Mouse (Mus musculus): ENCODE data around the gene Ak6. TPM values are rescaled to one million over a fixed set of nuclear protein-coding genes. Genes with fewer than 3 reads are reported as not detected.

Gene Ak6
- 230 and 262 TPM in 2 replicates for polyA plus RNA-seq (2015; fragmentation: Nextera tagmentation; extraction: Ambion mirVana)

DNA sequence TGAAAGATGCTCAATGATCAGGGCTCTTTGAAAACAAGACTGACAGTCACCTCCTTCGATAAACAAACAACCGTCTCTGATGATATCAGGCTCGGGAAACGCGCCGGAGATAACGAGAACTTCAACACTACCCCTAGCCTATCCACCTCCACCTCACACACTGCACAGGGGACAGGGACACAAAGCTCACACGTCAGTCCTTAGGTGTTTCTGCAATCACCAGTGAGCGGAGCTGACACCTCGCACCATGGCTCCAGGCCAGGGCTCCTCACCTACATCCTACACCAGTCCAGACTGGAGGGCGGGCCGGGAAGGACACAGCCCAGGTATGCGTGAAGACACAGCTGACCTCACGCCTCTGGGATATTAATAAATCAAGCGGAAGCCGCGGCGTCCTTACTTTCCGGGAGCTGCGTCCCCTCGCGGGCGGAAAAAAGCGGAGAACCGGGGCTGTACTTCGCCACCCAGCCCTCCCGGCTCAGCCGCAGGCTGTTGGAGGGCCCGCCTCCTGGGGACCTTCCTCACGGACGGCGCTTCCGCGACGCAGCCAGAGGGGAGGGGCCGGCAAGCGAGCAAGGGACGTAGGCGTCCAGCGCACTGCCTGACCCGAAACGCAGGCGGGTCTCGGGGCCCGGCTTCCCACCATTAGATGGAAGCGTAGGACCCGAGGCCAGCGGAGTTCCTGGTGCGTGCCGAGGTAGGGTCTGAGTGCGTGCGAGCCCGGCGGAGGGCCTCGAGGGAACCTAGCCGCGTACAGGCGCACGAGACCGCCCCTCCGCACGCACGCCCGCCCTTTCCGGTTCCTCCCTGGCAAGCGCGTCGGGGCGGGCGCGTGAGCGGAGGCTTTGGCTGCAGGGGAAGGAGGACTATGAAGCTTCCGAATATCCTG lies at the start of gene Ak6, which contains the start of gene Rad17:
Gene Ak6 (plus strand): TSS at position 430 of the 889 bp plus-strand sequence.
Gene Rad17 (minus strand): TSS at position 502 of the 889 bp plus-strand sequence.
- H3K27ac ChIP-seq (replicated peaks): peak within 1 kb of the TSS; percentile 94
- peak within 1 kb of the TSS; percentile 96 for H3K9ac ChIP-seq
- no peaks in the 10 kb centered on the region for H3K9me3 ChIP-seq
- peaks cover 37% of the 10 kb centered on the region for H3K36me3 ChIP-seq
- H3K4me1 ChIP-seq: peaks cover 11% of the 10 kb centered on the region
- ATAC-seq (ENCODE audit: extremely low read depth, insufficient number of reproducible peaks, low FRiP score, low TSS enrichment): peak; percentile 93
- under 1% methylated on average over 73 of the region's 73 CpGs for WGBS
- no peaks in the 10 kb centered on the region for H3K27me3 ChIP-seq (replicated peaks)
- peak within 1 kb of the TSS; percentile 95 for H3K4me2 ChIP-seq
- peak within 1 kb of the TSS; percentile 85 for H3K4me3 ChIP-seq

GRCm38 (mm10) chr13:100601034-100601433 lies 49.7 kb upstream of the Ak6 start:
- Histone ChIP-seq H3K4me1 (no peaks in the 10 kb centered on the region), H3K4me2 (peak overlapping the region; percentile 36), H3K27ac (replicated peaks) (0 out of 2 replicates have a peak overlapping the region, but pooled peaks have one; percentile 25), H3K9ac (no peak overlapping the region), H3K9me3 (no peaks in the 10 kb centered on the region), H3K27me3 (replicated peaks) (no peaks in the 10 kb centered on the region), H3K36me3 (peaks cover 5% of the 10 kb centered on the region; the same call in 1 of the 2 replicates), H3K4me3 (peak overlapping the region; percentile 25; the same call in 1 of the 2 replicates)
- no peak for ATAC-seq (ENCODE audit: extremely low read depth, insufficient number of reproducible peaks, low FRiP score, low TSS enrichment)
- 26% methylated on average over 8 of the region's 8 CpGs for WGBS

DNA sequence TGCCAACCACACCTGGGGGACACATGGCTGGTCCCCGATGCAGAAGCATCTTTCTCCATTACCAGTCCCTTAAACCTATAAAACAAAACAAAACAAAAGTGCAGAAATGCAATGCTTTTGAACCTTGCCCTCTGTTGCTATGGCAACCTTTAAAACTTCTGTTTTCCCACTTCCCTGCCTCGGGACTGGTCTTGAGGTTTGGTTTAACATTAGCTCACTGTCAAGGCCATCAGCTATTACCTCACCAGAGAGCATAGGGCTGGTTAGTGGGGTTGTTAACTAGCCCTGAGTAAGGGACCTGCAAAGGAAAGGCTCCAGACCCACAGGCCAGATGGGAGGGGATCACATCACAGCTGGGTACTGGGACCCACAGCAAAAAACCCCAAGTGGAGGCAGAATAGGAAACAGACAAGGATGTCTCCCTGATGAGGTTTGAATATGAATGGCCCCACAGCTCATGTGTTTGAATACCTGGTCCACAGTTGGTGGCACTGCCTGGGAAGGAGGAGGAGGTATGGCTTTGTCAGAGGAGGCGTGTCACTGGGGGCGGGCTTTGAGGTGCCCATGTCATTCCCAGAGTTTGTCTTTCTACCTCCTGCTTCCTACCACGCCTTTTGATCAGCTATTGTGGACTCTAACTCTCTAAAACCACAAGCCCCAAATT lies 48.4 kb upstream of the Ak6 start:
- Histone ChIP-seq H3K36me3 (no peaks in the 10 kb centered on the region), H3K4me2 (no peak overlapping the region), H3K9me3 (no peaks in the 10 kb centered on the region), H3K27ac (replicated peaks) (no peak overlapping the region), H3K4me1 (no peaks in the 10 kb centered on the region), H3K4me3 (no peak overlapping the region), H3K27me3 (replicated peaks) (no peaks in the 10 kb centered on the region), H3K9ac (no peak overlapping the region)
- no peak for ATAC-seq (ENCODE audit: extremely low read depth, insufficient number of reproducible peaks, low FRiP score, low TSS enrichment)
- 68% methylated on average over 5 of the region's 5 CpGs for WGBS

DNA sequence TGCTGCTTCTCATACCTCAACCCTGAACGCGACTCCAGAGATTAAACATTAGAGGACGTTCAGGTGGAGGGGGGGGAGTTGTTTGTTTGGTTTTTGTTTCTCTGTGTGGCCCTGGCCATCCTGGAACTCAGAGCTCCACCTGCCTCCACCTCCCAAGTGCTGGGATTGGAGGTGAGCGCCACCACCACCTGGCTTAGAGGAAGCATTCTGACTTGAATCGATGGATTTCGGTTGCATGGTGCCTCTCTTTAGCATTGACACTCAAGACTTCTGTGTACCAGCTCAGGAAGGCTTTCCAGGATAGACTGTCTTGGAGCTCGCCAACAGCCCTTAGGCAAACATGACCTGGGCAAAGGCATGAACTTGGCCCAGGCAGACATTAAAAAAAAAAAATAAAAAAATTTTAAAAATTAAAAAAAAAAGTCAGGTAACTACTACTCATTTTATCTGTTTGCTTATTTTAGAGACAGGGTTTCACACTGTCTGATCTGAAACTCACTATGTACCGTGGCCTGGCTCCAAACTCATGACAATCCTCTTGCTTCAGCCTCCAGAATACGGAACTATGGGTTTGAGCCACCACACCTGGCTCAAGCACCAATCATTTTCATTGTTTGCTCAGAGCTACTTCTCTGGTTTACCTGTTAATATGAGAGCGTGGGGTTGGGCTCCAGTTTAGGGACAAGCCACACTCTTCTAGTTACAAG lies 47.6 kb upstream of the Ak6 start:
- H3K27ac ChIP-seq (replicated peaks): no peak overlapping the region
- no peak for ATAC-seq (ENCODE audit: extremely low read depth, insufficient number of reproducible peaks, low FRiP score, low TSS enrichment)
- 79% methylated on average over 10 of the region's 10 CpGs for WGBS
- H3K4me3 ChIP-seq: no peak overlapping the region
- no peaks in the 10 kb centered on the region for H3K27me3 ChIP-seq (replicated peaks)
- peaks cover 6% of the 10 kb centered on the region; the same call in 1 of the 2 replicates for H3K36me3 ChIP-seq
- H3K4me1 ChIP-seq: no peaks in the 10 kb centered on the region
- H3K4me2 ChIP-seq: no peak overlapping the region
- H3K9me3 ChIP-seq: 0 out of 2 replicates have a peak, but pooled peaks cover 6% of the 10 kb centered on the region
- H3K9ac ChIP-seq: no peak overlapping the region

- no peaks in the 10 kb centered on the region for H3K4me1 ChIP-seq
- no peak for ATAC-seq (ENCODE audit: extremely low read depth, insufficient number of reproducible peaks, low FRiP score, low TSS enrichment)
- no peak overlapping the region for H3K9ac ChIP-seq
- 0 out of 2 replicates have a peak, but pooled peaks cover 7% of the 10 kb centered on the region for H3K9me3 ChIP-seq
- H3K36me3 ChIP-seq: peaks cover 6% of the 10 kb centered on the region; the same call in 1 of the 2 replicates
- no peak overlapping the region for H3K4me2 ChIP-seq
- H3K4me3 ChIP-seq: no peak overlapping the region
- no peak overlapping the region for H3K27ac ChIP-seq (replicated peaks)
- 84% methylated on average over 11 of the region's 11 CpGs for WGBS
- no peaks in the 10 kb centered on the region for H3K27me3 ChIP-seq (replicated peaks)
Measured at GRCm38 (mm10) chr13:100603738-100604095, 47.1 kb upstream of the Ak6 start.

- Histone ChIP-seq H3K9me3 (0 out of 2 replicates have a peak, but pooled peaks cover 7% of the 10 kb centered on the region), H3K9ac (no peak overlapping the region), H3K4me1 (no peaks in the 10 kb centered on the region), H3K36me3 (peaks cover 6% of the 10 kb centered on the region; the same call in 1 of the 2 replicates), H3K4me3 (no peak overlapping the region), H3K27me3 (replicated peaks) (no peaks in the 10 kb centered on the region), H3K27ac (replicated peaks) (no peak overlapping the region), H3K4me2 (no peak overlapping the region)
- 56% methylated on average over 1 of the region's 1 CpGs for WGBS
- no peak for ATAC-seq (ENCODE audit: extremely low read depth, insufficient number of reproducible peaks, low FRiP score, low TSS enrichment)
Measured at GRCm38 (mm10) chr13:100605845-100606244, 44.9 kb upstream of the Ak6 start.

DNA sequence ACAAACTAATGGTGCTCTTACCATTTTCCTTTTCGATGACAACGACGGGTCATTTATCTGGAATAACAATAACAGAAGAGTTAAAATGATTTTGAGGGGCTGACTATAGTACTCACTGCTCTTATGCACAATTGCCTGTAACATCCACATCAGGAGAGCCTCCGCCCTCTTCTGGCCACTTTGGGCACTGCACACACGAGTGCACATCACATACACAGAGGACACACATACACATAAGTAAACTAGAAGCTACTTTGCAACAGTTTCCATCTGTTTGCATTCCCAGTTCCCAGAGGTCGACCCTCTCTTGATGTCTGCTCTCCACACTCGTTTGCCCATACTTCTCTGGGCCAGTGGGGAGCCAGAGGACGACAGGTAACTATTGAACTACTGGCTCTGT lies 43.0 kb upstream of the Ak6 start:
- no peak for ATAC-seq (ENCODE audit: extremely low read depth, insufficient number of reproducible peaks, low FRiP score, low TSS enrichment)
- H3K4me3 ChIP-seq: no peak overlapping the region
- WGBS: 83% methylated on average over 8 of the region's 8 CpGs

DNA sequence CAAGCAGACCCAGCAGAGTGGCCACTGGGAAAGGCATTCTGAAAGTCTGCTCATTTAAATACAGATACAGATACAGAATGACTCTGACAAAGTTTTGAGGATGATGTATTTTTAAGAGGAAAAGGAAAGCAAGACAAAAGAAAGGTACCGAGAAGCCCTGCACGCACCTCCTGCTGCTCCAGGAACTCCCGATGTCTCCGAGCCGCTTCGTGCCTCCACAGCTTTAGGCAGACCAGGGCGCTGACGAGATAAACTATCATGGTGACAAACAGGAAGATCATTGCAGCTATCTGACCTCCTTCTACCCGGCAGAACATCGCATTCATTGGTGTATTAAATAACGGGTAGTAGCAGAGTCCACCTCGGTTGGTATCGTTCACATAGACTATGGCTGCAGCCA lies 39.5 kb upstream of the Ak6 start:
- no peak overlapping the region for H3K4me3 ChIP-seq
- H3K9ac ChIP-seq: no peak overlapping the region
- WGBS: 78% methylated on average over 13 of the region's 13 CpGs
- peaks cover 14% of the 10 kb centered on the region; the same call in 1 of the 2 replicates for H3K36me3 ChIP-seq
- 0 out of 2 replicates have a peak, but pooled peaks cover 7% of the 10 kb centered on the region for H3K9me3 ChIP-seq
- H3K27ac ChIP-seq (replicated peaks): no peak overlapping the region
- no peak overlapping the region for H3K4me2 ChIP-seq
- ATAC-seq (ENCODE audit: extremely low read depth, insufficient number of reproducible peaks, low FRiP score, low TSS enrichment): no peak
- H3K4me1 ChIP-seq: peaks cover 4% of the 10 kb centered on the region; the same call in 1 of the 2 replicates
- H3K27me3 ChIP-seq (replicated peaks): no peaks in the 10 kb centered on the region; the same call in 1 of the 2 replicates

More for the DNA sequence above, 43.0 kb upstream of the Ak6 start:
- H3K4me1 ChIP-seq: no peaks in the 10 kb centered on the region
- H3K27ac ChIP-seq (replicated peaks): no peak overlapping the region
- 0 out of 2 replicates have a peak, but pooled peaks cover 7% of the 10 kb centered on the region for H3K9me3 ChIP-seq
- no peaks in the 10 kb centered on the region for H3K27me3 ChIP-seq (replicated peaks)
- peaks cover 14% of the 10 kb centered on the region; the same call in 1 of the 2 replicates for H3K36me3 ChIP-seq
- no peak overlapping the region for H3K4me2 ChIP-seq
- H3K9ac ChIP-seq: no peak overlapping the region

DNA sequence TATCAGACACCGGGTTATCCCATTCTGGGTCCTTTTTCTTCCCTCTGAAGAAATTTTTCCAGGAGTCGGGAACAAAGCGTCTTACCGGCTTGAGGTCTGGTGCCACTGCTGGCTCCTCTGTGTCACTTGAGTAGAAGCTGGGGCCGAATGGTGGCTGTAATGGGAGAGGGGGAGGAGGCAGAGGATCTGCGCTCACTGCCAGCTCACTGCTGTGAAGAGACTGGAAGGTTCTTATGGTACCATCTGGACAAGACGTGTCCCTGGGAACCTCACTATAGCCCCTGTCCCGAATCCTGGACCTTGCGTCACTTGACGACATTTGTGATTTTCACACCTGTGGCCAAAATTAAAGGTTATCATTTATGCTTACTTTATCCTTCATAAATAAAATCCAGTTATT lies 38.5 kb upstream of the Ak6 start:
- H3K9ac ChIP-seq: no peak overlapping the region
- H3K4me2 ChIP-seq: no peak overlapping the region
- H3K27ac ChIP-seq (replicated peaks): no peak overlapping the region
- 0 out of 2 replicates have a peak, but pooled peaks cover 7% of the 10 kb centered on the region for H3K9me3 ChIP-seq
- H3K36me3 ChIP-seq: peaks cover 14% of the 10 kb centered on the region
- 90% methylated on average over 10 of the region's 10 CpGs for WGBS
- H3K4me3 ChIP-seq: no peak overlapping the region
- ATAC-seq (ENCODE audit: extremely low read depth, insufficient number of reproducible peaks, low FRiP score, low TSS enrichment): no peak
- H3K27me3 ChIP-seq (replicated peaks): peaks cover under 1% of the 10 kb centered on the region; the same call in 1 of the 2 replicates
- H3K4me1 ChIP-seq: peaks cover 10% of the 10 kb centered on the region

DNA sequence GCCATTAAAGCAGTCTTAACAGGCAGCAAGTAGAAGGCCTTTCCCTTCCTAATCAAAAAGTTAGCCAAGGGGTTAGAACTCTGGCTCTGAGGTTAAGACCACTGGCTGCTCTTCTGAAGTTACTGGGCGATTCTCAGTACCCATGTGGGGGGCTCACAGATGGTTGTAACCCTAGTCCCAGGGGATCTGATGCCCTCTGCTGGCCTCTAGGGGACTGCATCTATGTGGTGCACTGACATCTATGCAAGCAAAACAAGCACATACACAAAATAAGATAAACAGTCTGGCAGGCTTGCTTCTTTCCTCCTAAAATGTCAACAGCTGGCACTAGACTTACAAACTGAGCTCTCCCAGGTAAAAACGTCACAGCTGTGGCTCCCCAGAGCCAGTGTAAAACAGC lies 37.9 kb upstream of the Ak6 start:
- no peak overlapping the region for H3K4me3 ChIP-seq
- H3K27ac ChIP-seq (replicated peaks): no peak overlapping the region
- no peak overlapping the region for H3K9ac ChIP-seq
- ATAC-seq (ENCODE audit: extremely low read depth, insufficient number of reproducible peaks, low FRiP score, low TSS enrichment): no peak
- H3K36me3 ChIP-seq: peaks cover 15% of the 10 kb centered on the region
- peaks cover 7% of the 10 kb centered on the region; the same call in 1 of the 2 replicates for H3K27me3 ChIP-seq (replicated peaks)
- WGBS: 48% methylated on average over 2 of the region's 2 CpGs
- H3K4me1 ChIP-seq: peaks cover 10% of the 10 kb centered on the region
- H3K4me2 ChIP-seq: no peak overlapping the region
- H3K9me3 ChIP-seq: 0 out of 2 replicates have a peak, but pooled peaks cover 4% of the 10 kb centered on the region

Data from heart, embryonic 13.5 days (tissue).